Mouse (Mus musculus): Measurements from ENCODE around the gene Olfr1392.

GRCm38 (mm10) chr11:49322442-49322841 lies 37.4 kb downstream of the Olfr1392 start, which contains the start of gene Olfr1391:
- TF ChIP-seq CTCF (IDR thresholded peaks at IDR 0.05; ENCODE audit: low read depth): no peak
- TF ChIP-seq EP300 (optimal IDR thresholded peaks at IDR 0.05): no peak

Measured in stomach, postnatal 0 days (tissue).